Mouse (Mus musculus): ENCODE results near the gene Apol10b. TPM values are rescaled to one million over a fixed set of nuclear protein-coding genes. Genes with fewer than 3 reads are reported as not detected.
"Not testable (repeated sequence)": the region's sequence is repeated elsewhere in the genome, so short reads cannot be mapped to it uniquely, and the experiment has no call there.

Apol10b gene
- 0.49 and 0.59 TPM in 2 replicates for polyA plus RNA-seq (2015; fragmentation: Nextera tagmentation; extraction: Ambion mirVana)

DNA sequence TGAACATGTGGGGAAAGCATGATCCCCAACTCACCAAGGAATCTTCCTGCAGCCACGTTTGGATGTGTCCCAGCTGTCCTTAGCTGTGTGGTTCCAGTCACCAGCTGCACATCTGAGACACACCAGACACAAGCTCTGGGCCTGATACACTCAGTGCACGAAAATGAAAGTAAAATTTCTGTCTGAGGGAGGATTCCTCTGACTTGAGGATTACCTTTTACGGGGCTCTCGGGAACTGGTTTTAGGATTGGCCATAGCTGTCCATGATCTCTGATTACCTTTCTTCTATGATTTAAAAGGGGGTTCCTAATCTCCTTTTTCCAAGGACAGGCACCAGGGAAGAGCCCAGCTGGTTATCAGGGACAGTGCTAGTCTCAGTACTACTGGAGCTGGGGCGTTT is at the start of gene Apol10b:
Apol10b (minus strand) TSS at position 165 of the 400 bp plus-strand sequence.
- no peak for DNase-seq (ENCODE audit: low spot score)

DNA sequence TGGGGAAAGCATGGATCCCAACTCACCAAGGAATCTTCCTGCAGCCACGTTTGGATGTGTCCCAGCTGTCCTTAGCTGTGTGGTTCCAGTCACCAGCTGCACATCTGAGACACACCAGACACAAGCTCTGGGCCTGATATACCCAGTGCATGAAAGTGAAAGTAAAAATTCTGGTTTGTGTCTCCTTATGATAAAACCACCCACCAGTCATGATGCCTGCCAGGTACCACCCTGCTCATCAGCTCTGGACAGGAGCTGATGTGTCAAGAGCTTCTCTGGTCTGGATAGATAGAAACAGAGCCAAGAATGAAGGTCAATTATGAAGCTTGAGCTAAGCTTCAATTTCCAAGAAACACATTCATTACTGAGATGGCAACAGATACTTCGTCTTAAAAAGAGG is 47.3 kb upstream of the Apol10b start, which contains the start of gene Apol11b:
Apol11b (minus strand) TSS at position 111 of the 400 bp plus-strand sequence.
- not testable (repeated sequence) for DNase-seq (ENCODE audit: low spot score)

DNA sequence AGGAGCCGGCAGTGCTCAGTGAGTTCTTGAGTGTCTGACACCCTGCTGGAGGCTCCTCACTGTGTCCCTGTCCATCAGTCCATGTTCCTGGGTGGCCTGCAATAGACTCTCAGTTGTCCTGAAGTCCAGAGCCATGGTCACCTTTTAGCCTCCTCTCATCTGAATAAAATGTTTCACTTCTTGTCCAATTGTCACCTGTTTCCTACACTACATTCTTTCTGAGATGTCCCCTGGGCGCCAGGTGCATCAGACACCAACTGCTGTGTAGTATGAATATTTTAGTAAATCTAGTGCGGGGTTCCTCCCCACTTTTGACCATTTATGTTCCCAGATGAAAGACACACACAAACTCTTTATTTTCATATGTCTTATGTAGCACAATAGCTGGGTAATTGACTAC is 33.9 kb upstream of the Apol10b start:
- DNase-seq (ENCODE audit: low spot score): not testable (repeated sequence)

DNA sequence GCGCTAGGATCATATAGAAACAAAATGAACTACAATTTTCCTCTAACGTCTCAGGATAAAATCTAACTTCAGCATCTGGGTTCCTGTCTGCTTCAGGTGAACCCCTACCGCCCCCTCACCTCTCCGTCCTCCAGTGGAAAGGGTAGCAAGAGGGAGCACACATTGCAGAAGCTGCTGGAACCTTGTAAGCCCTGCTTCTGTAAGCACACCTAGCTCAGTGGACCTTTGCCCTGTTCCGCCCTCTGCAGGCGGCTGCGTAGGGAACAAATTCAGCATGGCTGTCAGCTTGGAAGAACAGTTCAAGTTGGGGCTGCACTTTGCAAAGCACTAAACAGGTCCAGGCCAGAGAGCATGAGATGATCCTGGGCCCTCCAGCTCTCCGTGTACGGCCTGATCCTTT is 32.7 kb upstream of the Apol10b start:
- DNase-seq (ENCODE audit: low spot score): not testable (repeated sequence)

DNA sequence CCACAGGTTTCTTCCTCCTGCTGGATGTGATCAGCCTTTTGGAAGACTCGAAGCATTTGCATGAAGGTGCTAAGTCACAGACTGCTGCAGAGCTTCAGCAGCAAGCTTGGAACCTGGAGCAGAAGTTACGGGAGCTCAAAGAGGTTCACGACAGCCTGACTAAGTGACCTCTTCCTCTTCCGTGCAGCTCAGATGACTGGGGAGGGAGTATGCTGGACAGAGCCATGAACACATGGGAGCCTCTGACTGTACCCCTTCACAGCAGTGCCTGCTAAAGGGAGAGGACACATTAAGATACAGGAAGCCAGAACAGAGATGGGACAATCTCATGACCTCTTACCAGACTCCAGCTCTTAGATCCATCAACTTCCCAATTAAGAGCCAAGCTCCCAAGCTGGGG is 30.5 kb upstream of the Apol10b start:
- not testable (repeated sequence) for DNase-seq (ENCODE audit: low spot score)

DNA sequence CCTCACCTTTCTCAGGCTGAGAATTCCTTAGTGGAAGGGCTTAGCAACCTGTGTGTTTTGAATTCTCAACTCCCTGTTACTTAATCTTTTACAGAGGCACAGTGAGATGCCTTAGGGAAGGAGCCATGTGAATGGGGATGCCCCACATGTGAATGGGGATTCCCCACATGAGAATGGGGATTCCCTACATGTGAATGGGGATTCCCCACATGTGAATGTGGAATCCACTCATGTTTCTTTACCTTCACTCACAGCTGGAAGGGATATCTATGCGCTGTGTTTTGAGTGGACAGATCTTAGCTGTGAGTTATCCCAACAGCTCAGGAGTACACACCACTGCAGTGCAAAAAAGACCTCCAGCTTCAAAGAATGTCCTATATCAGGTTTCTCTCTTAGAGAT is 28.8 kb upstream of the Apol10b start:
- no peak for DNase-seq (ENCODE audit: low spot score)

DNA sequence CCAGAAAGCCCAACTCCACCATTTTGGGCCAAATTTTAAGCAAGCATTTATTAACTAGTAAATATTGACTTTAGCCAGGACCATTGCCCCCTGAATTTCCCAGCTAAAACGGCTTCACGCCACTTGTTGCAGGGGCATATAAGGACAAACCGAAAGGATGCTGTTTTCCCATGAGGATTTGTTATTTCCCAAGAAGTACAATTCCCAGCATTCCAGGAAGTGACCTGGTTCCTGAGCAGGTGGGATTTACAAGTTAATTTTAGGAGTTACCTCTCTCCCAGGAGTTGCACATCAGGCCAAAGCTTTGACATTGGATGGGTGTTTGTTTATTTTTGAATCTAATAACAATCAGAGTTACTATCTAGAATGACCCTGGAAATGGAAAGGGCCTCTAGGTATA is 10.1 kb upstream of the Apol10b start:
- no peak for DNase-seq (ENCODE audit: low spot score)

DNA sequence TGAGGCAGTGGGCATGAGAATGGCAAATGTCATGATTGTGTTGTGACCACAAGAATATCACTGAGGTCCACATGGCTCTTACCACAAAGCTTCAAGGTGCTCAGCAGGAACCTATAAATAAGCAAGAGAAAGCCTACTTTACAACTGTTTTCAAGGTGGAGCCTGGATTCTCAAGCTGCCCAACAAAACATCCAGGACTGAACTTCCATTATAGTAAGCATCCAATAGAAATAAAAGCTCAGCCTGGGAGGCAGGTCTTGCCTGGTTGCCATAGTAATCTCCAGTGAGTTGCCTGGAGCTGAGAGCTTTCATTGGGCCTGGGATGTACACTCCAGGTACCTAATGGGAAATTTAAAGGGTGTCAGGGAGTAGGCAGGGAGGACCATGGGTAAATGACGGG is 3.0 kb upstream of the Apol10b start, which contains the start of gene Gm36245:
Gm36245 (plus strand) TSS at position 301 of the 400 bp plus-strand sequence.
- DNase-seq (ENCODE audit: low spot score): no peak

DNA sequence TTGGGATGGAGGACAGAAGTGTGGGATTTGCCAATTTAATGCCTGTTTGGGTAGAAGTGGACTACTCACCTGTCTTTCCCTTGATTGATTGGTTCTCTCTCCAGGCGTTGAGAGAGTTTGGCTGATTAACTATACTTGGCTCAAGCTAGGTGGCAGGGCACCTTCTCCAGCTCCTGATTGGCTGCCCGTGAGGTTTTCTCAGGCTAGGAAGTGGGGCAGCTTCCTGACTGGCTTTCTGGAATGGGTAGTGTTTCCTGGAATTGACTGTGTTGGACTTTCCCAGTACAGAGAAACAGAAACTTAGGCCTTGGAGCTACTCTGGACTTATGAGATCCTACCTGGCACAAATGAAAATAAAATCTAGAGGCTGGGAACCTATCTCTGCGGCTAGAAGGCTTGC is 2.5 kb upstream of the Apol10b start:
- no peak for DNase-seq (ENCODE audit: low spot score)

DNA sequence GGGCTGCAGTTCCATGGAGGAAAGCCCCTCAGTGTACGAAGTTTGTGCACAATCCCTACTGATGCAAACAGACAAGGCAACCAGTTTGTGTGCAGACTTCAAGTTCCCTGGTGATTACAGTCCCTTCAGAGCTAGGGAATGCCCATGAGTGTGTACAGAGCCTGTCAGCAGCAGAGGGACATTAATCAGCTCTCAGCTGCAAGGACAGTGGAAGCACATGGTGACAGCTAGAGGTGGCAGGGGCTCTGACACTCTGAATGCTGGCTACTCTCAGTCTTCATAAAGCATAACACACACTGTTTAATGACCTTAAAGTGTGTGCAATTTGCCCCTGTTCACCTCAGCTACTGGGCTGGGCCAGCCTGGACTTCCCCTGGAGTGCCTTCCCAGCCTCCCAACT is 2.4 kb downstream of the Apol10b start:
- no peak for DNase-seq (ENCODE audit: low spot score)

DNA sequence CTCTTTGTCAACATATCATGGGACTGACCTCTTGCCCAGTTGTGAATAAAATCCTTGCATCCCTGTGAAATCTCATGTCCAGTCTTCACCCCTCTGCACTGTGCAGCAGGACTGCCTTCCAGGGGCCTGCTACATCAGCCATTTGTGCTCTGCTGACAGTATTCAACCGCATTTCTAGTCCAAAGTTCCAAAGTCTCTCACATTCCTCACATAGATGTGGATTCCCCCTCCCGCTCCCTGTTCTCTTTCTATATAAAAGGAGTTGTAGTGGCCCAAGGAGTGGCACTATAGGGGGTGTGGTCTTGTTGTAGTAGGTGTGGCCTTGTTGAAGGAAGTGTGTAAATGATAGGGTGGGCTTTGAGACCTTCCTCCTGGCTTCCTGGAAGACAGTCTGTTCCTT is 5.0 kb downstream of the Apol10b start:
- no peak for DNase-seq (ENCODE audit: low spot score)

DNA sequence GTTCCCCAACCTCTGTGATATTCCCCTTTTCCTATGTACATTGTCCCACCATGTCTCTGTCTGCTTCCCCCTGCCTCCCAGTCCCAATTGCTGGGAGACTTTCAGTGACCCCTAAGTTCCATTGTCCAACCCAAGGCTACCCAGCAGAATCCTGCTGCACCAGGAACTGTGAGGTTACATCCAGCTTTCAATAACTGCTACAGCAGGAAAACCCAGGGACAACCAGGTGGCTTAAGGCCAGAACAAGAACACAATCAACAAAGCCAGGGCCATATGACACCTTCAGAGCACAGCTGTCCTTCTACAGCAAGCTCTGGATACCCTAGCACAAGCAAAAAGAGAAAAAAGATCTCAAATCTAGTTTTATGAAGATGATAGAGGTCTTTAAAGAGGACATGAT is 6.9 kb downstream of the Apol10b start:
- no peak for DNase-seq (ENCODE audit: low spot score)

DNA sequence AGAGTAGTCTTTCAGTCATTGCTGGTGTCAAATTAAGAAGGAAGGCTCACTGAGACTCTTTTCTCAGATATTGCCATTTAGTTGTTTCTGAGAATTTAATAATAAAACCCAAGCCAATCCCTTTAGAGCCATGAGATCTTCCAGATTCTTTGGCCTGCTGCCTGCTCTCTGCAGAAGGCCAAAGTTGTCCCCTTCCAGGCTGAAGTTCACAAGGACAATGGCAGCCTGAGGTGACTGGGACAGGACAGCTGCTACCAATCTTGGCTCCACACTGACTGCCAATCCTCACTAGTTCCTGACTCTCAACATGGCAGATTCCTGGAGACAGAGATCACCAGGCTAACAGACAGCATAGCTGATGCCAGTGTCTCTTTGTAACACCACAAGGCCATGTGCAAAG is 8.9 kb downstream of the Apol10b start:
- no peak for DNase-seq (ENCODE audit: low spot score)

DNA sequence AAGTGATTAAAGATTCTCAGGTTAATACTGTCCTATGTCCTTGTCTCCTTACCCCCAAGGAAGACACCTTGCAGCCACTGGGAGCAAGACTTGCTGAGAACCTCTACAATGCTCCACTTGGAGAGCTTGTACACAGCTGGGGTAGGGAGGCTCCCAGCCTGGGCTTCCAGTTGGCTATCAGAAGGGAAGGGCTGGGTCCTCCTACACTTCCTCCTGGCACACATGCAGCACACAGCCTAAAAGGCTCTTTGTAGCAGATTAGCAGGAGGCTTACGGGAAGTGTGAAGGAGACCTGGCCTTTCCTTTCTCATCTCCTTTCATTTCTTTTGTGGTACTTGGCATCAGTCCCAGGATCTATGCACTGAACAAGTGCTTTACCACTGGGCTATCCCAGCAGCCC is 14.2 kb downstream of the Apol10b start:
- DNase-seq (ENCODE audit: low spot score): no peak

DNA sequence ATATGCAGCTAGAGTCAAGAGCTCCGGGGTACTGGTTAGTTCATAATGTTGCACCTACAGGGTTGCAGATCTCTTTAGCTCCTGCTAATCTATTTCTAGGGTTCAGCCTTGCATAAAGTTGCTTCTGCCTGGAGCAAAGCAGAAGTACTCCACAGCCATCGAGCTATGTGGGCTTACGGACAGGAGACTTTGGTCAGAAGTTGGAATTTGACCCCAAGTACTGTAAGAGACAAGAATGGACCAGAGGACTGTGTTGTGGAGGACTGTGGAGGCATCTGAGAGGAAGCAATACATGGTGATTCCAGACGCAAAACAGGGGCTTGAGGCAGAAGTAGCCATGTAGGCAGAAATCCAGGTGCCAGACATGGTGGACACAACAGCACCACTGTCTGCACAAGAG is 16.6 kb downstream of the Apol10b start:
- DNase-seq (ENCODE audit: low spot score): no peak

DNA sequence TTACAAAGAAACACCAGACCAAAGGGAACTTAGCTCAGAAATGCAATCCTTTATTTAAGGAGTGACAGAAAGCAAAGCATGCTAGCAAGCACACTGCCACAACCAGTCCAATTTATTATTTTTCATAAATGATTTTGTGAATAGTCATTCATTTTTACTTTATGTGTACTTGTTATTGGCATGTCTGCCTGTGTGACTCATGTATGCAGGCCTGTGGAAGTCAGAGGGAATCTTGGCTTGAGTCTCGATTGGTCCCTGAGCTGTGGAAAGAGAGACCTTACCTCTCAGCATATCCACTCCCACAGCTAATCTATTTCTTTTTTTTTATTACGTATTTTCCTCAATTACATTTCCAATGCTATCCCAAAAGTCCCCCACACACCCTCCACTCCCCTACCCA is 17.1 kb downstream of the Apol10b start:
- DNase-seq (ENCODE audit: low spot score): no peak

DNA sequence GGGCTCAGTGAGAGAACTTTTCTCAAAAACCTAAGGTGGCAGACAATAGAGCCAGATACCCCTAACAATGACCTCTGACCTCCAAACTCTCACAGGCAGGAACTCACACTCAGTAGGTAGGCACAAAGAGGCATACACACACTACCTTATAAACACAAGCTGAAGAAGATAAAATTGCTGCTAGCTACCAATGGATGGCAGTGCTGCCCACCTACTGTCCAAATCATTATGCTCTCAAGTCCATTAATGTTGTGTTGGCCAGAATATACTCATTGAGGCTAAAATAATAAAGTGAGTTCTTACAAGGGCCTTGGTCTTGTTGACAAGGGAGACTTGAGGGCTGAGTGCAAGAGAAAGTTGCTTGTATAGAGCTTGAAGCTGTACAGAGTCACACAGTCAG is 32.7 kb downstream of the Apol10b start:
- DNase-seq (ENCODE audit: low spot score): no peak

DNA sequence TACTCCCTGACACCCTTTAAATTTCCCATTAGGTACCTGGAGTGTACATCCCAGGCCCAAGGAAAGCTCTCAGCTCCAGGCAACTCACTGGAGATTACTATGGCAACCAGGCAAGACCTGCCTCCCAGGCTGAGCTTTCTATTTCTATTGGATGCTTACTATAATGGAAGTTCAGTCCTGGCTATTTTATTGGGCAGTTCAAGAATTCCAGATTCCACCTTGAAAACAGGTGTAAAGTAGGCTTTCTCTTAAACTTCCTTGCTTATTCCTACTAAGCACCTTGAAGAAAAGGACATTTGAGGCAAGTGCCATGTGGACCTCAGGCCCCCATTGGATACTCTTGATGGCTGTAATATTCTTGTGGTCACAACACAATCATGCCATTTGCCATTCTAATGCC is 34.1 kb downstream of the Apol10b start, which contains the start of gene 1700025B11Rik:
1700025B11Rik (minus strand) TSS at position 101 of the 400 bp plus-strand sequence.
- DNase-seq (ENCODE audit: low spot score): no peak

DNA sequence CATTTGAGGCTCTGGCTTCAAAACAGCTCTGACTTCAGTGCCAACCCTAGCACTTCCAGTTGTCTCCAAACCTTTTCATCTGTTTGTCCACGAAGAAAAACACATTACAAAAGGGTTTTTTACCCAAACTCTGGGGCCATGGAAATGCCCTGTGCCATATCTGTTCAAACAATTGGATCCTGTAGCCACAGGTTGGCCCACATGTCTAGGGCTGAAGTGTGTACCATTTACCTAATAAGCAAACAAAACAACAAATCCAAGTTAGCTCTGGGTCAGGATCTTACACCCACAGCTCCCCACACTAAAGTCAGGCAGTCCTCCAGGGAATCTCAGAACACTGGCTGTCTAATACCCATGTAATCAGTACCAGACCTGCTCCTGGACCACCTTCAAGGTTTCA is 56.7 kb downstream of the Apol10b start:
- not testable (repeated sequence) for DNase-seq (ENCODE audit: low spot score)

Other genes with a start within 250 kb of the Apol10b start
- 0.15 TPM in 1 of 2 replicates, not detected in the other for gene Apol7a, start 197.0 kb downstream of the Apol10b start, polyA plus RNA-seq (2015; fragmentation: Nextera tagmentation; extraction: Ambion mirVana)
- gene Apol9a, start 185.0 kb downstream of the Apol10b start, polyA plus RNA-seq (2015; fragmentation: Nextera tagmentation; extraction: Ambion mirVana): 0.69 and 0.90 TPM in 2 replicates
- 0.27 and 0.46 TPM in 2 replicates for gene Apol7b, start 148.6 kb downstream of the Apol10b start, polyA plus RNA-seq (2015; fragmentation: Nextera tagmentation; extraction: Ambion mirVana)
- 0.05 TPM in 1 of 2 replicates, not detected in the other for gene Apol10a, start 119.1 kb downstream of the Apol10b start, polyA plus RNA-seq (2015; fragmentation: Nextera tagmentation; extraction: Ambion mirVana)
- gene Apol11a, start 87.9 kb downstream of the Apol10b start, polyA plus RNA-seq (2015; fragmentation: Nextera tagmentation; extraction: Ambion mirVana): 0.09 and 0.27 TPM in 2 replicates
- 11.8 and 13.3 TPM in 2 replicates for gene Apol7c, start 62.8 kb downstream of the Apol10b start, polyA plus RNA-seq (2015; fragmentation: Nextera tagmentation; extraction: Ambion mirVana)
- not detected in 2 replicates for gene 1700025B11Rik, start 34.2 kb downstream of the Apol10b start, polyA plus RNA-seq (2015; fragmentation: Nextera tagmentation; extraction: Ambion mirVana)
- gene Gm36245, start 3.1 kb upstream of the Apol10b start, polyA plus RNA-seq (2015; fragmentation: Nextera tagmentation; extraction: Ambion mirVana): not detected in 2 replicates
- 0.16 and 0.24 TPM in 2 replicates for gene Apol11b, start 47.2 kb upstream of the Apol10b start, polyA plus RNA-seq (2015; fragmentation: Nextera tagmentation; extraction: Ambion mirVana)
- 7.2 and 8.1 TPM in 2 replicates for gene Apol7e, start 102.7 kb upstream of the Apol10b start, polyA plus RNA-seq (2015; fragmentation: Nextera tagmentation; extraction: Ambion mirVana)
- 1.6 and 2.3 TPM in 2 replicates for gene Apol9b, start 132.9 kb upstream of the Apol10b start, polyA plus RNA-seq (2015; fragmentation: Nextera tagmentation; extraction: Ambion mirVana)
- 0.06 TPM in 1 of 2 replicates, not detected in the other for gene Apol8, start 160.9 kb upstream of the Apol10b start, polyA plus RNA-seq (2015; fragmentation: Nextera tagmentation; extraction: Ambion mirVana)
- gene Myh9, start 246.1 kb upstream of the Apol10b start, polyA plus RNA-seq (2015; fragmentation: Nextera tagmentation; extraction: Ambion mirVana): 62.3 and 71.0 TPM in 2 replicates